Mouse (Mus musculus) thymus, adult 2 months (tissue): ENCODE results near the gene Tapbpl.

ENCODE experiments used
- CTCF ChIP-seq: fragments of 200-500 bp; IDR thresholded peaks from 2 replicates; pipeline ENCODE4 v1.5.1; 2012; ENCODE audit warnings: mild to moderate bottlenecking, control low read depth, low read length, moderate library complexity, borderline replicate concordance; ENCODE audit not compliant: control insufficient read depth, poor library complexity, insufficient read depth; ENCODE audit errors: extremely low read depth
- POLR2A ChIP-seq: fragments of 200-500 bp; IDR thresholded peaks from 2 replicates; pipeline ENCODE4 v1.6.1; 2012; ENCODE audit warnings: mild to moderate bottlenecking, low read length, control low read depth, moderate library complexity; ENCODE audit not compliant: control insufficient read depth, poor library complexity, insufficient read depth; ENCODE audit errors: extremely low read depth

DNA sequence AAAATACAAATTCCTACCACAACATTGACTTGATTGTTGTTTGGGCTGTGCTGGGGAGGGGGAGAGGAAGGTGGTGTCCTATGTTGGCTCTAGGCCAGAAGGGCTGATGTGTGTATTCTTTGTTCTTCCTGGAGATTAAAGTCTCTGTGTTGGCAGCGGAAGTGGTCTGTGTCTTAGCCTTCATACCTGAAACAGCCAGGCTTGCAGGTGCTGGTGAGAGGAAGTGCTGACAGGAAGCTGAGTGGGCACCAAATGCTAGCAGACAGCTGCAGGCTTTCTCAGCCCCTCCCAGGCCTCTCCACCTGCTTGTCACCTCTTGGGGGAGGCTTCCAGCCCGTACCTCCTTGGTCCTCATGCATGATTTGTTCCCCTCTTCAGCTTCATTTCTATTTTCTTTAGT, 9.5 kb downstream of the Tapbpl start:
- TF ChIP-seq CTCF, result 0 out of 2 replicates have a peak, but pooled peaks have one; percentile 48
- TF ChIP-seq POLR2A, result 0 out of 2 replicates have a peak, but pooled peaks have one; percentile 23
